Mouse (Mus musculus): ENCODE data around the gene Hectd2. TPM values are rescaled to one million over a fixed set of nuclear protein-coding genes. Genes with fewer than 3 reads are reported as not detected.

Gene Hectd2
- total RNA-seq (2021): 1 to 10 TPM; 4.3 to 4.8 TPM
- long read RNA-seq, experiment 1, full-length matches to known transcripts: 3 of 4 reads
- long read RNA-seq, experiment 1, partial matches to known transcripts: 0 of 4 reads
- long read RNA-seq, experiment 1, other reads (novel, unspliced or antisense): 1 of 4 reads
- long read RNA-seq, experiment 2, partial matches to known transcripts: 0 of 3 reads
- long read RNA-seq, experiment 2, other reads (novel, unspliced or antisense): 1 of 3 reads

- peak; percentile 49 for DNase-seq
Observed at GRCm38 (mm10) chr19:36554046-36554784, at the start of gene Hectd2. TSS of gene Hectd2 (plus strand) at chr19:36554639.

- no peak for DNase-seq
Observed at GRCm38 (mm10) chr19:36504716-36505115, 49.7 kb upstream of the Hectd2 start.

GRCm38 (mm10) chr19:36511305-36511704 lies 43.1 kb upstream of the Hectd2 start:
- DNase-seq: no peak

GRCm38 (mm10) chr19:36518461-36518860 lies 36.0 kb upstream of the Hectd2 start:
- no peak for DNase-seq

- DNase-seq: no peak
Observed at GRCm38 (mm10) chr19:36521568-36521967, 32.9 kb upstream of the Hectd2 start.

- no peak for DNase-seq
Observed at GRCm38 (mm10) chr19:36522558-36523195, 31.8 kb upstream of the Hectd2 start.

- DNase-seq: no peak
Observed at GRCm38 (mm10) chr19:36525071-36525470, 29.4 kb upstream of the Hectd2 start.

- DNase-seq: peak; percentile 9
Observed at GRCm38 (mm10) chr19:36533082-36533481, 21.4 kb upstream of the Hectd2 start.

- DNase-seq: no peak
Observed at GRCm38 (mm10) chr19:36534011-36534765, 20.3 kb upstream of the Hectd2 start.

- no peak for DNase-seq
Observed at GRCm38 (mm10) chr19:36534766-36535140, 19.7 kb upstream of the Hectd2 start.

- DNase-seq: no peak
Observed at GRCm38 (mm10) chr19:36535186-36535585, 19.3 kb upstream of the Hectd2 start.

- no peak for DNase-seq
Observed at GRCm38 (mm10) chr19:36535878-36536277, 18.6 kb upstream of the Hectd2 start.

GRCm38 (mm10) chr19:36536929-36537328 lies 17.5 kb upstream of the Hectd2 start:
- no peak for DNase-seq

GRCm38 (mm10) chr19:36538528-36538927 lies 15.9 kb upstream of the Hectd2 start:
- DNase-seq: peak; percentile 31

GRCm38 (mm10) chr19:36539311-36539710 lies 15.1 kb upstream of the Hectd2 start:
- DNase-seq: no peak

- no peak for DNase-seq
Observed at GRCm38 (mm10) chr19:36540012-36540606, 14.3 kb upstream of the Hectd2 start.

- DNase-seq: no peak
Observed at GRCm38 (mm10) chr19:36540776-36541175, 13.7 kb upstream of the Hectd2 start.

- DNase-seq: no peak
Observed at GRCm38 (mm10) chr19:36553561-36554045, 836 bp upstream of the Hectd2 start.

- peak; percentile 67 for DNase-seq
Observed at GRCm38 (mm10) chr19:36554785-36555595, 551 bp downstream of the Hectd2 start.

- no peak for DNase-seq
Observed at GRCm38 (mm10) chr19:36559331-36559730, 4.9 kb downstream of the Hectd2 start.

GRCm38 (mm10) chr19:36560160-36560559 lies 5.7 kb downstream of the Hectd2 start:
- no peak for DNase-seq

Measured in gastrocnemius, postnatal 10 days (tissue).